Mouse (Mus musculus) intestine, embryonic 14.5 days (tissue): Measurements from ENCODE around the gene Ppara. TPM values are rescaled to one million over a fixed set of nuclear protein-coding genes. Genes with fewer than 3 reads are reported as not detected.

Experiments
- ATAC-seq: fragments of 200-750 bp; cut with Nextera tagmentation; replicated peaks from 2 replicates; pipeline ENCODE4 v1.8.0; 2017; ENCODE audit warnings: low read depth, moderate number of reproducible peaks, moderate TSS enrichment, moderate library complexity; ENCODE audit not compliant: low FRiP score, low TSS enrichment
- DNase-seq: peaks from one replicate; pipeline ENCODE4 v3.0.0-alpha.2; 2018; ENCODE audit warnings: low spot score
- H3K27ac ChIP-seq: fragments of 300-500 bp; sonication (generic); 2 replicates; pipeline ENCODE4 v1.5.1; 2014; ENCODE audit warnings: low read depth, mild to moderate bottlenecking, control low read depth
- H3K27me3 ChIP-seq: fragments of 300-500 bp; sonication (generic); replicated peaks from 2 replicates; pipeline ENCODE4 v1.6.1; 2014; ENCODE audit warnings: low read length, control low read depth; ENCODE audit not compliant: control insufficient read depth, insufficient read depth
- H3K36me3 ChIP-seq: fragments of 300-500 bp; sonication (generic); 2 replicates; pipeline ENCODE4 v1.6.1; 2014; ENCODE audit warnings: low read length, control low read depth; ENCODE audit not compliant: control insufficient read depth, insufficient read depth
- H3K4me1 ChIP-seq: fragments of 300-500 bp; sonication (generic); replicated peaks from 2 replicates; pipeline ENCODE4 v1.6.1; 2014; ENCODE audit warnings: low read length, control low read depth, mixed read lengths; ENCODE audit not compliant: control insufficient read depth, insufficient read depth
- H3K4me2 ChIP-seq: fragments of 300-500 bp; sonication (generic); 2 replicates; pipeline ENCODE4 v1.6.1; 2014; ENCODE audit warnings: low read length
- H3K4me3 ChIP-seq: fragments of 300-500 bp; sonication (generic); 2 replicates; pipeline ENCODE4 v1.5.1; 2014; ENCODE audit warnings: low read depth, low read length, control low read depth, mixed read lengths
- H3K9ac ChIP-seq: fragments of 300-500 bp; sonication (generic); 2 replicates; pipeline ENCODE4 v1.6.1; 2014; ENCODE audit warnings: mild to moderate bottlenecking, low read length
- H3K9me3 ChIP-seq: fragments of 300-500 bp; sonication (generic); 2 replicates; pipeline ENCODE4 v1.6.1; 2016; ENCODE audit warnings: low read length, control low read depth; ENCODE audit not compliant: control insufficient read depth
- WGBS: fragments of 180-500 bp; shearing (Covaris S2); extraction: QIAGEN DNeasy Blood & Tissue Kit; methylation state at CpG from one replicate; pipeline ENCODE4 v1.1.7; 2014; 5-methylcytosine and 5-hydroxymethylcytosine counted together
- polyA plus RNA-seq: library from polyadenylated mRNA; unstranded; fragments of >200 nt; fragmentation: Nextera tagmentation; extraction: Ambion mirVana; gene quantifications from 2 replicates; pipeline ENCODE4 v1.2.1, GENCODE M21; 2014

Ppara gene
- polyA plus RNA-seq, 1 experiment from 2014 or later, result 7.6 TPM

GRCm38 (mm10) chr15:85783146-85783545 lies 48.4 kb downstream of the Ppara start:
- ATAC-seq (no peak), DNase-seq (no peak)
- Histone ChIP-seq H3K4me3 (no peak overlapping the region), H3K27me3 (no peaks in the 10 kb centered on the region), H3K27ac (no peak overlapping the region), H3K36me3 (no peaks in the 10 kb centered on the region), H3K9me3 (no peaks in the 10 kb centered on the region), H3K9ac (no peak overlapping the region), H3K4me1 (no peaks in the 10 kb centered on the region), H3K4me2 (no peak overlapping the region)
- WGBS, result 88% methylated on average over 4 of the region's 4 CpGs

GRCm38 (mm10) chr15:85784341-85784740 lies 49.6 kb downstream of the Ppara start:
- no peak for DNase-seq
- no peak for ATAC-seq
- 88% methylated on average over 3 of the region's 3 CpGs for WGBS
- H3K4me1 ChIP-seq, result no peaks in the 10 kb centered on the region
- H3K4me2 ChIP-seq, result no peak overlapping the region
- H3K9ac ChIP-seq, result no peak overlapping the region
- H3K27ac ChIP-seq, result no peak overlapping the region
- H3K27me3 ChIP-seq, result no peaks in the 10 kb centered on the region
- H3K9me3 ChIP-seq, result no peaks in the 10 kb centered on the region
- H3K36me3 ChIP-seq, result no peaks in the 10 kb centered on the region
- no peak overlapping the region for H3K4me3 ChIP-seq

- ATAC-seq (no peak), DNase-seq (no peak)
Observed at GRCm38 (mm10) chr15:85786711-85787110, 51.9 kb downstream of the Ppara start.

GRCm38 (mm10) chr15:85787482-85787881 lies 52.7 kb downstream of the Ppara start:
- DNase-seq (no peak), ATAC-seq (no peak)
- Histone ChIP-seq H3K9ac (no peak overlapping the region), H3K9me3 (no peaks in the 10 kb centered on the region), H3K4me2 (no peak overlapping the region), H3K36me3 (no peaks in the 10 kb centered on the region), H3K27me3 (no peaks in the 10 kb centered on the region), H3K4me3 (no peak overlapping the region), H3K4me1 (no peaks in the 10 kb centered on the region), H3K27ac (no peak overlapping the region)
- 82% methylated on average over 6 of the region's 6 CpGs for WGBS

More at GRCm38 (mm10) chr15:85786711-85787110, 51.9 kb downstream of the Ppara start:
- Histone ChIP-seq H3K36me3 (no peaks in the 10 kb centered on the region), H3K9me3 (no peaks in the 10 kb centered on the region), H3K9ac (no peak overlapping the region), H3K4me2 (no peak overlapping the region), H3K4me1 (no peaks in the 10 kb centered on the region), H3K4me3 (no peak overlapping the region), H3K27me3 (no peaks in the 10 kb centered on the region), H3K27ac (no peak overlapping the region)
- 74% methylated on average over 5 of the region's 5 CpGs for WGBS

GRCm38 (mm10) chr15:85788051-85788450 lies 53.3 kb downstream of the Ppara start:
- no peaks in the 10 kb centered on the region for H3K4me1 ChIP-seq
- no peak overlapping the region for H3K4me2 ChIP-seq
- no peak overlapping the region for H3K27ac ChIP-seq
- 86% methylated on average over 4 of the region's 4 CpGs for WGBS
- no peaks in the 10 kb centered on the region for H3K27me3 ChIP-seq
- H3K36me3 ChIP-seq, result no peaks in the 10 kb centered on the region
- ATAC-seq, result no peak
- no peaks in the 10 kb centered on the region for H3K9me3 ChIP-seq
- H3K9ac ChIP-seq, result no peak overlapping the region
- DNase-seq, result no peak
- no peak overlapping the region for H3K4me3 ChIP-seq

- Histone ChIP-seq H3K9me3 (no peaks in the 10 kb centered on the region), H3K27me3 (no peaks in the 10 kb centered on the region), H3K4me2 (no peak overlapping the region), H3K4me1 (no peaks in the 10 kb centered on the region), H3K9ac (no peak overlapping the region), H3K36me3 (no peaks in the 10 kb centered on the region), H3K27ac (no peak overlapping the region), H3K4me3 (no peak overlapping the region)
- 72% methylated on average over 16 of the region's 16 CpGs for WGBS
- DNase-seq (no peak), ATAC-seq (no peak)
Observed at GRCm38 (mm10) chr15:85788633-85789032, 53.9 kb downstream of the Ppara start.

GRCm38 (mm10) chr15:85791449-85791848 lies 56.7 kb downstream of the Ppara start:
- no peaks in the 10 kb centered on the region for H3K9me3 ChIP-seq
- no peak overlapping the region for H3K4me2 ChIP-seq
- H3K27me3 ChIP-seq, result no peaks in the 10 kb centered on the region
- DNase-seq (no peak), ATAC-seq (no peak)
- no peaks in the 10 kb centered on the region for H3K4me1 ChIP-seq
- 82% methylated on average over 4 of the region's 4 CpGs for WGBS
- H3K36me3 ChIP-seq, result no peaks in the 10 kb centered on the region
- no peak overlapping the region for H3K4me3 ChIP-seq
- H3K27ac ChIP-seq, result no peak overlapping the region
- no peak overlapping the region for H3K9ac ChIP-seq

- DNase-seq, result no peak
- Histone ChIP-seq H3K9me3 (no peaks in the 10 kb centered on the region), H3K4me3 (no peak overlapping the region), H3K4me2 (no peak overlapping the region), H3K4me1 (no peaks in the 10 kb centered on the region), H3K27me3 (no peaks in the 10 kb centered on the region), H3K36me3 (no peaks in the 10 kb centered on the region), H3K9ac (no peak overlapping the region), H3K27ac (no peak overlapping the region)
- no peak for ATAC-seq
- 79% methylated on average over 1 of the region's 1 CpGs for WGBS
Observed at GRCm38 (mm10) chr15:85792819-85793218, 58.0 kb downstream of the Ppara start.

- ATAC-seq, result no peak
Observed at GRCm38 (mm10) chr15:85795516-85795915, 60.7 kb downstream of the Ppara start.

More at GRCm38 (mm10) chr15:85795516-85795915, 60.7 kb downstream of the Ppara start:
- no peak overlapping the region for H3K27ac ChIP-seq
- H3K36me3 ChIP-seq, result no peaks in the 10 kb centered on the region
- H3K4me3 ChIP-seq, result no peak overlapping the region
- H3K9ac ChIP-seq, result no peak overlapping the region
- H3K4me2 ChIP-seq, result no peak overlapping the region
- WGBS, result 64% methylated on average over 6 of the region's 6 CpGs
- H3K27me3 ChIP-seq, result no peaks in the 10 kb centered on the region
- DNase-seq, result no peak
- H3K9me3 ChIP-seq, result no peaks in the 10 kb centered on the region
- H3K4me1 ChIP-seq, result no peaks in the 10 kb centered on the region
